8 mouse cellular contexts compared by ENCODE assay signal in the genomic region with DNA sequence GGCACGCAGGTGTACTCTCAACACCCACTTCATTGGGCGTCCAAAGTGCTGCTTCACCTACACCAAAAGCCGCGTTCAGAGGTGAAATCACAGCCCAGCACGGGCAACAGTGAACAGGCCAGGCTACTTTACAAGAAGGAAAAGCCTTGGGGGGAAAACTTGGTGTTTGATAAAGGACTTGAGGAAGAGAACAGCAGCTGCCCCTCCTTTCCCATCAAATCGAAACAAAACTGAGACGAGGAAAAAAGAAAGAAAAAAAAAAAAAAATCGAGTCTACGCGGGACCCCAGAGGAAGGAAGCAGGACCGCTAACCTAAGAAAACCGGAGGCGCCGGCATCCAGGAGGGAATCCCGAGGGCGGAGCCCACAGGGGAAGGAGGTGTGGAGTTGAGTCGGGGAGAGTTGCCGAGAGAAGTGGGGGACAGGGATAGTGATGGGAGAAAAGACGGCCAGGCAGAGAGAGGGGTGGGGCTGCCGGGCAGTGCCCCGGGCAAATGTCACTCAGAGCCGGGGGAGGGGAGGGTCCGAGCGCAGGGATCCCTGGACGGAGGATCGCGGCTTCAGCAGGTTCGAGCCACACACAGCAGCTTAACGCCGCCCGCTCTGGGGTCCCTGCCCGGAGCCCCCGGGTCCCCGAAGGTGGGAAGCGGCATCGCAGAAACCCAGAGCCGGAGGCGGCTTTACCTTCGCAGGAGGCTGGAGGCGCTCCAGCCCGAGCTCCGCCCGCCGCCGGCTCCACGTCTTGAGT. TPM values are rescaled to one million over a fixed set of nuclear protein-coding genes. Genes with fewer than 3 reads are reported as not detected.
DNase-seq lines count a peak whose midpoint lies in the region; ATAC-seq lines count a peak whose summit lies in the region.

No protein-coding gene starts in this region.

- H3K27ac ChIP-seq in heart, embryonic 15.5 days: peak overlapping the region; percentile 90
- peak overlapping the region; percentile 72 for H3K27ac ChIP-seq in macrophage

- peaks cover 52% of the 10 kb centered on the region for H3K79me2 ChIP-seq in macrophage (ENCODE audit: inconsistent target)

- H3K4me3 ChIP-seq in heart, embryonic 15.5 days: peak overlapping the region; percentile 99
- peak overlapping the region; percentile 91 for H3K4me3 ChIP-seq in macrophage (ENCODE audit: inconsistent target)

- no peaks in the 10 kb centered on the region for H3K36me3 ChIP-seq in heart, embryonic 15.5 days
- no peaks in the 10 kb centered on the region for H3K36me3 ChIP-seq in macrophage (ENCODE audit: inconsistent target)

- peak; percentile 66 for ATAC-seq in heart, embryonic 15.5 days (replicated peaks; ENCODE audit: insufficient number of reproducible peaks, insufficient read depth, low FRiP score, low read depth)

- under 1% methylated on average over 36 of the region's 46 CpGs for WGBS in heart, embryonic 15.5 days
- WGBS in macrophage (ENCODE audit: missing documents): under 1% methylated on average over 43 of the region's 46 CpGs

- H3K9me3 ChIP-seq in heart, embryonic 15.5 days (replicated peaks): no peaks in the 10 kb centered on the region

- H3K4me2 ChIP-seq in heart, embryonic 15.5 days: peak overlapping the region; percentile 83

- peak overlapping the region; percentile 90 for H3K9ac ChIP-seq in heart, embryonic 15.5 days

- H3K4me1 ChIP-seq in heart, embryonic 15.5 days (replicated peaks): peaks cover 15% of the 10 kb centered on the region

- no peaks in the 10 kb centered on the region for H3K27me3 ChIP-seq in heart, embryonic 15.5 days

- peak; percentile 24 for DNase-seq in cerebellum, adult 9-11 months
- DNase-seq in cerebellum, adult 11-12 months: no peak
- peak; percentile 12 to 21 for DNase-seq in B cell, adult 2 months
- DNase-seq in c-Kit-positive CD71-positive TER-119-positive erythroid progenitor cells, embryonic 14.5 days (ENCODE audit: low spot score): peak; percentile 15
- peak; percentile 74 for DNase-seq in kidney, postnatal 14 days
- DNase-seq in testis, postnatal 10 days (ENCODE audit: low spot score): peak; percentile 75

RNA-seq across cellular contexts. Expression of a gene that starts 0.5 kb away (rescaled TPM):
- 14.8 and 17.0 TPM in 2 replicates for polyA plus RNA-seq in heart, embryonic 15.5 days (2015; fragmentation: Nextera tagmentation; extraction: Ambion mirVana)
- 100 to 1,000 TPM; 190 to 627 (median 375) TPM for total RNA-seq in macrophage (2018; cell fraction: chromatin; rRNA removed)
- 100 to 1,000 TPM in 5 of 26 experiments, 10 to 100 TPM in 21; 53.0 to 119 (median 86.7) TPM for total RNA-seq in macrophage (2018; cell fraction: cytosol; rRNA removed)
- total RNA-seq in macrophage (2018; cell fraction: nucleus; rRNA removed): 100 to 1,000 TPM; 141 to 415 (median 213) TPM
- polyA plus RNA-seq in macrophage (2018): 52.3 to 82.4 TPM (median 64.2 TPM) in 3 replicates
